Mouse (Mus musculus): ENCODE data around the gene Zfp846.

GRCm38 (mm10) chr9:20606269-20606668 lies 25.2 kb downstream of the Zfp846 start:
- TF ChIP-seq CTCF (conservative IDR thresholded peaks at IDR 0.05; ENCODE audit: insufficient read depth, insufficient read length, low read depth, low read length) (no peak), POLR2A (IDR thresholded peaks at IDR 0.05; ENCODE audit: low read depth, low read length) (no peak)

Measured in kidney, adult 2 months (tissue).